Mouse (Mus musculus): ENCODE results near the gene Gsg1l.

Gene Gsg1l

DNA sequence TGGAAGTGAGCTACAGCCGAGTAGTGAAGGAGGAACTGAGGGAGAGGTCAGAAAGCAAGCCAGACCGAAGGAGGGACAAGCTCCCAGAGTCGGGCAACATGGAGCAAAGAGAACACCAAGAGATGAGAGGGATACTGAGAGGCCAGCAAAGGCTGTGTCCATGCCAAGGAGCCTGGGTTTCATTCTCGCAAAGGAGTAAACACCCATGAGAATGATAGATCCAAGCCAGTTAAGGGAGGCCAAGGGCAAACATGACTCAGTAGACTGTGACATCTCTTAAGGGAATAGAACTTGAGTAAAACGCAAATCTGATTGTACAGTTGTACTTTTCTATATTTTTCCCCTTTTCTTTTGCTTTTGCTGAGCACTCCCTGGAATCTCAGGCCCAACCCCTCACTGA lies 137.6 kb downstream of the Gsg1l start:
- no peak for DNase-seq (ENCODE audit: extremely low spot score, low read depth, low spot score)

DNA sequence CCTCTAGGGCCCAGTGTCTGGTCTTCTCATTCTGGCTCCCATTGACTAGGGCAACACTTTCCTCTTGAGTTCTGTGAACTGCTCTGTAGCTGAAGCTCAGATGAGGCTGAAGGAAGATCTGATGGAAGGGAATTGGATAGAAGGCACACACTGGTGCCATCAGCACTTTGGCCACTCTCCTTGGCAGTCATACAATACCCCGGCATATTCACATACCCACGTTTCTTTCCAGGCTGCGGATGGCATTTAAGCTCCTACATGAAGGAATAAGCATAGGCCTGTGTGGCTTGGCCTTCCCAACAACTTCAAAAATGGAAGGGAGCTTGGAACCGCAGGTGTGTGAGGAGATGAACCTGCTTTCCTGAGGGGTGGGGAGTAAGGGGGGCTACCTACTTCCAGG lies 138.7 kb downstream of the Gsg1l start:
- DNase-seq (ENCODE audit: extremely low spot score, low read depth, low spot score): no peak

DNA sequence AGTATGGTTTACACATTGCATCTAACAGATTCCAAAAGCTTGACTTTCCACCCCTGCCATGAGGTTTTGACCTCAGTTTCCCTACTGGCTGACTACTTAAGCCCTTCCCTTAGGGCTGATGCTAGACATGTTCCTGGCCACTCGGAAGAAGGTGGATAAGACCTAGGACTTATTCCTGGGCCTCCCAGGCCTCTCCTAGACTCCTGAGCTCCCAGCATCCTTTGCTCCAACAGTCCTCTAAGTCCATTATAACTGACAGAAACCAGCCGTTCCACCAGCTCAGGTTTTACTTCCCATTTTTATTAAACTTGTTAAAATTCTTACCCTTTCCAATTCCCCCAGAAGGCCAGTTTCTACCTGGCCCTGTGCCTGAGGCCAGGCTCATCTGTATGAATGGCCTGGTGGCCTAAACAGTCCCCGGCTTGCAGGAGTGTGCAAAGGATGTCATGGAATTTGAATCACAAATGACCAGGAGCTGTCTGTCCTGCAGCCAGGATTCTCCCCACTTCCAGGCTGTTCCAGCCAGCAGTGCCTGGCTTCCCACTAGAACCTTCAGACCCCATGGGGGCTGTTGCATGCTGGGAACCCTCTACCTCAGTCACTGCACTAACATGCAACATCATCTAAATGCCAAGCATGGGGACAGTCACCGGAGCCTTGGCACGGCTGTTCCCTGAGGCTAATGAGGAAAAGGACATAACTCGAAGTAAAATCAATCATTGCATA lies 139.7 kb downstream of the Gsg1l start:
- no peak for DNase-seq (ENCODE audit: extremely low spot score, low read depth, low spot score)

DNA sequence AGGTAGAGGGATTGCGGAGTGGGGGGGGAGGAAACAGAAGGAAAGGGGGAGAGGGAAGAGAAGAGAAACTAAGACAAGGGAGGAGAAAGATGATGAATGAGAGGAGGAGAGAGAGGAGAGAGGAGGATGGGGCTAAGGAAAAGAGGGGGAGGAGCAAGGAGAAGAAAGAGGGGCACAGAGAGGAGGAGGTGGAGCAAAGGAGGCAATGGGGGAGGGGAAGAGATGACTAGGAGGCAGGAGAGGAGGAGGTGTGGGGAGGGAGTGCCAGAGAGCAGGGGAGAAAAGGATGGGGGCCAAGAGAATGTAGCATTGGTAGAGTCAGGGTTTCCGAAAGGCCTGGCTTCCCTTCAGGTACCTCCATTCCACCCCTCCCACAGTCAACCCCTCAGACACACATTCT lies 147.9 kb downstream of the Gsg1l start:
- DNase-seq (ENCODE audit: extremely low spot score, low read depth, low spot score): no peak

DNA sequence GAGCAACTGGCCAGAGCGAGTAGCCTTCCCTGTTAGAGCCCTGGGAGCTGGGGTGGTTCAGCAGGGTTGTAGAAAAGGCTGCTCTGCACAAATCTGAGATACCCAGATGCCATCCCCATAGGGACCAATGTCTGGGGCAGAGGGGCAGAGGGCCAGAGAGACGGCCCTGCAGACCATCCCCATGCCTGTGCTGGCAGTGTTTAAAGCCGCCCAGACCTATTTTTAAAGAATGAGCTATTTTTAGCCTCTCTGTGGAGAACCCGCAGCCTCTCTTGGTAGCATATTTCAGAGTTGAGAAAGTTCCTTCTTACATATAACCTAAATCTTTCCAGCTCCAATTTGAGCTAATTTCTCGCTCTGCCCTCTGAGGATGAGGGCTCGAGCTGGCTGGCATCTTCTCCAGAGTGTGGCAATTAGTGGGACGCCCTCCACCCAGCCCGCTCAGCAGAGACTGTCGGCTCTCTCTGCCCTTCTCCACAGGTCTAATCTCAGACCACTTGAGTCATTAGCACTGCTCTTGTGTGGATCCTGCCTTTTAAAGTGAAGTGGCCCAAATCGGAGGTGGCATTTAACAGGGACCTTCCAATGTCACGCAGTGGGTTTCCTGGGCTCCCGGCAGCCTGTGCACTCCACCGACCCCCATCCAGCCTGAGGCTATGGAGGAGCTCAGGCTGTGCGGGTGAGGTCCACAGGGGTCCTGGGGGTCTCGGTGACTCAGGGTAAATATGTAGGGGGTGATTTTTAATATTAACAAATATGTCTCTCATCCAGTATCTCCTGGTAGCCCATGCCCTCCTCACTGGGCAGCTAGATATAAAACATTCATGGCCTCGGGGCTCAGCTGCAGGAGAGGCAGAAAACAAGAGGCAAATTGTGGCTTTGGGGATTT lies 148.6 kb downstream of the Gsg1l start:
- DNase-seq (ENCODE audit: extremely low spot score, low read depth, low spot score): no peak

DNA sequence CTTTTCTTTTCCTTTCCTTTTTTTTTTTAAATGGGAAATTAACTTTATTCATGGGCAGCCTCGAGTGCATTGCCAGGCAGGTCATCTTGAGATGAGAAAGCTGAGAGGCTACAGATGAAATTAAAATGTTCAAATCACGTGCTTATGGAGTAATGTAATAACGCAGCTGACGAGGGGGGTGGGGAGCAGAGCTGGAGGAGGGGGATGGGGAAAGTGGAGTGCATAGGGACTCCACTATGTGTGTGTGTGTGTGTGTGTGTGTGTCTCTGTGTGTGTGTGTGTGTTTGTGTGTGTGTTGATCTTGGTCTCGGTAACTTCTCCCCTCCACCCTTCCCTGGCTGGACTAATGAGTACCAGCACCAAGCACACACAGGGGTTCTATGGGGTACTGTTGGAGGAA lies 150.6 kb downstream of the Gsg1l start:
- no peak for DNase-seq (ENCODE audit: extremely low spot score, low read depth, low spot score)

DNA sequence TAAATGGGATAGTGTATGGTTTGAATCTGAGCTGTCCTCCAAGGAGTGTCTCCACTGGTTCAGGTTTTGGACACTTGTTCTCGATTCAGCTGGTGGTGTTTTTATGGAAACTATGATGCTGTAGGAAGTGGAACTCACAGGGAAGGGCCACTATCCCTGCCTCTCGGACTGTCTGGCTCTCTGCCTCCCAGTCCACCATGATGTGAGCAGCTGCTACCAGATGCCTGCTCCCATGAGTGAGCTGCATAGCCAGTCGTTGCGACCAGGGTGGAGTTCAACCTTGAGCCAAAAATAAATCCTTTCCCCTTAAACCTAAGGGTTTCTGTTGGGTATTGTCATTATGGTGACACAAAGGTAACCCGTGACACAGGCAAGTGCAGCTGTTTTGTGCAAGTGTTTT lies 158.2 kb downstream of the Gsg1l start:
- no peak for DNase-seq (ENCODE audit: extremely low spot score, low read depth, low spot score)

DNA sequence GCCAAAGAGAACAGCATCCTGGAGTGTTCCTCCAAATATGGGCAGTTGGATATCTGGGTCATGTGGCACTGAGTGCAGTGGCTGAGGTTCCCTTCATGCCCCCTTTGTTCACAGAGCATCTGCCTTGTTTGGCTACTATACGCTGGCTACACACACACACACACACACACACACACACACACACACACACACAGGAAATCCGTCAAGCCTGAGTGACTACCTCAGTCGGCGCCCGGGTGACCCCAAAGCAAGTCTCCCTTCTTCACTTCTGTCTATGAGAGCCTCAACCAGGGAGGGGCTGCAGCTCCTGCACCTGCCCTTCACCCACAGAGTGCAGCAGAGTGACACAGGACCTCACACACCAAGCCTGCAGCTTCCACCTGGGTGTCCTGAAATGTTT lies 161.4 kb downstream of the Gsg1l start:
- no peak for DNase-seq (ENCODE audit: extremely low spot score, low read depth, low spot score)

DNA sequence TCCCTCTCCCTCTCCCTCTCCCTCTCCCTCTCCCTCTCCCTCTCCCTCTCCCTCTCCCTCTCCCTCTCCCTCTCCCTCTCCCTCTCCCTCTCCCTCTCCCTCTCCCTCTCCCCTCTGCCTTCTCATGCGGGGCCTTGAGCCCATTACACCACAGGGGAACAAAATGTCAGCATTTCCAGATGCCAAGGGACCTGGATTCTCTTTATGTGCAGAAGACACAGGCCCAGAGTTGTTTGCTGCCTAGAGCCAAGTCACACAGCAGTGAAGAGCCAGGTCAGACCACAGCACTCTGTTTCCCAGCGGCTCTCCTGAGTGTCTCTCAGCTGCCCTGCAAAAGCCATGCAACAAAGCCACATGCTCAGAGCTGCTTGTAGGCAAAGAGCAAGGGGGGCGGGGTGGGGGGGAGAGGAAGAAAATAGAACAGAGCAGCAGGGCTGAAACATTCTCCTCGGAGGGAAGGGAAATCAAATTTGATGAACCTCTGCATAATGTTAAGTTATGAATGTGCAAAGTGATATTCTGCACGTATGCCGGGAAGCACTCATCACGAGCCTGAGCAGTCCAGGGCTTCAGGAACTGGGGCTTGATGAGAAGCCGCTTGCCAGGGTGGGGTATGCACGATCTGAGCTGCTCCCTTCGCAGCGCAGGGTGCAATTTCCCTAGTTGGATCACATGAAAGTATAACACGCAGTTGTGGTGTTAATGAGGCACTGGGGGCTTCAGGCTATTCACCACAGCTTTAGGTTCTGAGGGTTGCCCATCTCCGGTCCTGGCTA lies 181.6 kb downstream of the Gsg1l start:
- DNase-seq (ENCODE audit: extremely low spot score, low read depth, low spot score): no peak

DNA sequence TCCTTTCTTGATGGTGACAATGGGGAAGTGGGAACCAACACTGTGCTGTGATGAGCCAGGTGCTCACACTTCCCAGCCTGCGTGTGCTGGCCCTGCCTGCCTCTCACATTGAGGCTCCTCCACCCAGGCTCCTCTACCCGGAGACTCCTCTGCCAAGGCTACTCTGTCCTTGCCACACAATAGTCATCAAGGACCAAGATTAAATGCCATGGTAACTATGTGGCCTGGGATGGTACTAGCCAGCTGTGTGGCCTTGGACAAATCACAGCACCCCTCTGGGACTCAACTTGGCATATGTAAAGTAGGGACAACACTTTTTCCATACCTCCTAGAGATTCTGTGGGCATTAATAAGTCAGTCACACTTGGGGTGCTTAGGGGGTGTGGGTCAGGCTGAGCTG lies 182.3 kb downstream of the Gsg1l start:
- no peak for DNase-seq (ENCODE audit: extremely low spot score, low read depth, low spot score)

DNA sequence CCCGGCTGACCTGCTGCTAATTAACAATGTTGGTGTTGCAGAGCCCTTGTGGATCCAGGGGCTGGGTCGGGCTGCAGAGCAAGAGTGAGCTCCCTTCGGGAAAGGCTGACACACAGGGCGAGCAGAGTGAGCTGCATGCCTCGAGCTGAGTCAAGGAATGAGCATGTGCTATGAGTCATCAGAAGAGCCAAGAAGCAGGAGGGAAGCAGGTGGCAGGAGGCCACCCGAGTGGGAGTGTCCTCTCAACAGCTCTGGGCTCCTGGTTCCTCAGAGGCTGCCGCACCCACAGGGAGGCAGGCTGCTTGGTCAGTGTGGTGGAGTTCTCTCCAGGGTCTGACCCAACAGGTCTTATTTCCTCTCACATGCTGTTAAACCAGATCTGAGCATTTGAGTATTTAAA lies 183.2 kb downstream of the Gsg1l start:
- no peak for DNase-seq (ENCODE audit: extremely low spot score, low read depth, low spot score)

DNA sequence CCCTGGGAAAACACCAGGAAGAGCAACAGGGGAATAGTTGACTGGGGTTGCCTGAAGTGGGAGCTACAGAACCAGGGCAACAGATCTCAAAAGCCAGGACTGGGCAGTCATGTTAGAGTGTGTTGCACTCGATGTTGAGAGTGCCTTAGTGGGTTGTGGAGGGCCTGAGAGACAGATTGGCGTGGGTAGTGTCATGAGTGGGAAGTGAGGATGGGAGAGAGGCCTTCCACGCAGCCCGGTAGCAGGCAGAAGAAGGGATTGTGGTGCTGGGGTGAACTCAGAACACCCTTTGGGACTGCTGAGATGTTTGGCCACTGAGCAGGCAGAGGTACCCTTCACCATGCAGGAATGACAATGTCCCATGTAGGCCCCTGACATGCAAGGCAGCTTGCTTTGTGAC lies 185.2 kb downstream of the Gsg1l start:
- DNase-seq (ENCODE audit: extremely low spot score, low read depth, low spot score): no peak

DNA sequence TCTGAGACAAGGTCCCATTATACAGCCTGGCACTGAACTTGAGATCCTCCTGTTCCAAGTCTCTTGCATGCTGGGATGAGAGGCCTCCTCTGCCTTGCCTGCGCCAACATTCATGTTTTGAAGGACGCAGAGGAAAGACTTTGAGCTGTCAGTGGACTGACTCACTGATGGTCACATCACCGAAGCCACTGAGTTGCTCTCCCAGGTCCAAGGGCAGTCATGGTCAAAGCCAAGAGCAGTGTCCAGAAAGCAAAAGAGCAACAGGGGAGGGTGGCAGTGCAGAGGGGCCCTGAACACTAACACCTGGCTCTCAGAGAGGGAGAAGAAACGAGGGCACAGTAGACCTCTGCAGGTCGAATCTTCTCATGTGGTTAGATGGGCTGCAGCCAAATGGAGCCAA lies 188.6 kb downstream of the Gsg1l start:
- no peak for DNase-seq (ENCODE audit: extremely low spot score, low read depth, low spot score)

DNA sequence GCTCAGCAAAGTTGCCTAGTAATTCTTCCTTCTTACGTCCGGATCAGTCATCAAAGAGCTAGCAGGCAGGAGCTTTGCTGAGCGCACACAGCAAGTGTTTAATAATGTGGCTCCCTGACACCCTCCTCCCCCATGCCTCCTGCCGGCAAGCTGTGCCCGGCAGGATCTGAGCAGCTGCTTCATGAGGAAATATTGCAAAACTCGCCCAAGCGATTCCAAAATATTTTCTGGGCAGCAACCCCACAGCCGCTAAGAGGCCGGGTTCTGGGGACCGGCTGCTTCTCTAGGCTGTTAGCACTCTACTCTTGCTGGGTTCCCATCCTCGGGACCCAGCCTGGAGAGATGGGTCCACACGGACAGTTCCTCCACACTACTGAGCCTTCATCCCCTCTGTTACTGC lies 193.8 kb downstream of the Gsg1l start:
- no peak for DNase-seq (ENCODE audit: extremely low spot score, low read depth, low spot score)

DNA sequence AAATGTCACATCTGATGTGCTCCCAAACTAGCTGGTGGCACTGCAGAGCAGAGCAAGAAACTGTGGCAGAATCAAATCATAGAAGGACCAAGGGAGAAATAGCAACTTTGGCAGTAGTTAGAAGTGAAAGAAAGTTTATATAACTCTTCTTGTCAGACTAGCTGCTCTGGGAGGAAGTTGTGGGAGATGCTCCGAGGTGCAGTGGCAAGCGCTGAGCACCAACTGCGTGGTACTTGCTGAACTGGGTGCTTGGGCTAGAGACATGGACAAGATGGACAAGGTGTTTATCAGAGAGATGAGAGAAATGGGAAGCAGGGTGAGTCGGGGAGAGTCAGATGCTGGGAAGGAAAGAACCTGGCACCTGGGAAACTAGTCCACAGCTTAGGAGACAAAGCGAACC lies 194.4 kb downstream of the Gsg1l start:
- no peak for DNase-seq (ENCODE audit: extremely low spot score, low read depth, low spot score)

DNA sequence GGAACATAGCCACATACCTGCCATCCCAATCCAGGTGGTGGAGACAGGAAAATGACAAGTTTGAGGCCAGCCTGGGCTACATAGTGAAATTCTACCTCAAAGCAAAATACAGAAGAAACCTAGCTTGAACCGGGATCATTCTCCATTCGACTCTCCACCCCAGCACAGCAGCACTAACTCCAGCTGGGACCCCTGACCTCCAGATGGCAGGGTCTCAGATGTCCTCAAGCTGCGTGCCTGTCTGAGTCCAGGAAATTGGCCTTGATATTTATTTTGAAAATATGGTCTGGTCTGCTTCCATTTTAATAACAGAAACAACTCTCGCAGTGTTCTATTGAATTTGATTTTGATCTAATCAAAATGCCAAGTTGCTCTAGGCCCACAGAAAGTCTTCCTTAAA lies 195.1 kb downstream of the Gsg1l start:
- no peak for DNase-seq (ENCODE audit: extremely low spot score, low read depth, low spot score)

DNA sequence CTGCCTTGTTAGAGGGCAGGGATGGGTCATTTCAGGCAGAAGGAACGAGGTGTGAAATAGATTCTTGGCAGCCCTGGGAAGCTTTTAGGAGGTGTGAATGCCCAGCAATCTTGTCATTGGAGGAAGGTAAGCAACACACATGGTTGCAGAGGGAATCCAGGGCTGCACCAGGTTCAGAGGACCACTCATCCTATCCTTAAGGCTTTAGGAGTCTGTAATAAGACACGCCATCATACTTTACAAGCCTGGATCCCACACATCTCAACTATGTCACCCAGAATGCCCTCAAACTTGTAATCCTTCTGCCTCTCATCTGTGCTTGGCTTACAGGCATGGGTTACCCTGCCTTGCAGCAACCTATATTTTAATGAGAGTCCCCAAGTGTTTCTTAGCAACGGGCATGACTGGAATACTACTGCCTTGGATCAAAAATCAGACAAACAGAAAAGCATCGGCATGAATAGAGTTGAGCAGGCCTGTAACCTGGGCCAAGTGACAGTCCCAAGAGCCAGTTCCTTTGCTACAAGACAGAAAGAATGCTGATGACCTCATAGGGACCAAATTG lies 196.0 kb downstream of the Gsg1l start:
- DNase-seq (ENCODE audit: extremely low spot score, low read depth, low spot score): no peak

DNA sequence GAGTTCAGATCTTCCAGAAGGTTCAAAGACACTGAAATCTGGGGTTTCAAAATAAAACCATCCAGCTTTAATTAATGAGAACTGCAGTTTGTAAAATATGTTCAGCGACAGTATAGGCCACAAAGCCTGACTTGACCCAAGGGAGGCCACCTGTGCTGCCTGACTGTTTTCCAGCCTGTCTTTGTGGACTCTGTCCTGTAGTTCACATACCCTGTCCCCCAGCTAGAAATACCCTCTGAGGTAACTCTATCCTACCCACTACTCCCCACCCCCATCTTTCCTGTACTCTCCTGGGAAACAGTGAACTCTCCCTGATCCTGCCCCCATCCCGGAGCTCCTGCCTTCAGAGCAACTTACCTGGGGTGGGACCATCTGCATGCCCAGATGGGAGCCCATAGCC lies 199.0 kb downstream of the Gsg1l start:
- no peak for DNase-seq (ENCODE audit: extremely low spot score, low read depth, low spot score)

DNA sequence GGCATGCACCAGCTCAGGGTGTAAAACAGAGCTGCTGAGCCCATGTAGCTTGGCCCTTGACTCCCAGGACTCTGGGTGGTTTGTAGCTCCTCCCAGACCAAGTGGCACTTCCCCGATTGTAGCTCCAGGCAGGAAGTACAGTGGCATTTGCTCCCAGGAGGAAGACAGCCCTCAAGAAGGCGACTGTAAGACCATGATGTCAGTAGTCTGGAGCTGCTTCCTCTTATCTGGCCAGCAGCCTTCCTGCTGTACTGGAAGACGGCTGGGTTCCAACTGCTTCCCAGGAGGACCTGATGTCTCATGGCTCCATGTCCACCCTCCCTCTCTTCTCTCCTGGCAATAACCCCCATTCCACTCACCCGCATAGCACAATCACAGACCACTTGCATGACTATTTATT lies 204.2 kb downstream of the Gsg1l start:
- DNase-seq (ENCODE audit: extremely low spot score, low read depth, low spot score): no peak

DNA sequence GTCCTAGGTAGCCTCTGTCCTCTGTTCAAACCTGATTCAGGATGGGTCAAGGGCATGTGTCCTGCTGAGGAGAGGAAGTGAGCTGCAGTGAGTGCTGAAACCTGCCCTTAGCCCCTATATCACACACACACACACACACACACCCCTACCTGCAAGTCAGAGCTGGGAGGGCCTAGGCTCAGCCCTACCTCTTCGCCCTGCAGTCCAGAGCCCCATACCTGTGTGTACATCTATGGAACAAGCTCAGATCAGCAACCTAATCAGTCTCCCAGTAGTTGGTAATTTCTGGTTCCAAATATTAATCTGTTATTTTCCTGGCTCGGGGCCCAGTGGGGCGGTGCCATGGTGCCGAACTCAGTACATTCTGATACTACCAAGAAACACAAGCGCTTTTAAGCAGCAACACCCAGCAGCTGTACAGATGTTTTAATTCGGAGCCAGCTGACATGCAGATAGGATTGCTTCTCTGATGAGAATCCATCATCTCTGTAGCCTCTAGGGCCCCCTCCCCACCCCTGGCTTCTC lies 208.2 kb downstream of the Gsg1l start:
- DNase-seq (ENCODE audit: extremely low spot score, low read depth, low spot score): no peak

DNA sequence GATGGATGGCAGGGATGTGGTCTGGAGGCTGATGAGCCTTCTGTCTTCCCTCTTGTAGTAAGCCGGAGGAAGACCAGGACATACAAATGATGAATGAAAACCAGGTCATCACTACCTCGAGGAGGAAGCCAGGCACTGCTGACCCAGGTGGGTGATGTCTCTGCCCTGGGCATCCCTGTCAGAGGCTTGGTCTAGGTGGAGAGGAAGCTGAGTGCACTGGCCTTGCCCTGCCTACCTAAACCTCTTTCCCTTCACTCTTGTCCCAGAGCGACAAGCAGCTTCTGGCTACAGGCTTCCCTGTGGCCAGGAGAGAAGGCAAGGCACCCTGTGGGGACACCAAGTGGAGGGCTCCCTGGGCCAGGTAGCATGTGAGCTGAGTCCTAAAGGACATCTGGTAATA lies 209.3 kb downstream of the Gsg1l start:
- no peak for DNase-seq (ENCODE audit: extremely low spot score, low read depth, low spot score)
